Mouse (Mus musculus): ENCODE results near the gene Cacul1.

GRCm38 (mm10) chr19:60543302-60543701 is 37.5 kb downstream of the Cacul1 start:
- TF ChIP-seq CTCF (IDR thresholded peaks at IDR 0.05; ENCODE audit: borderline replicate concordance, insufficient read depth, low read depth, low read length): no peak
- TF ChIP-seq POLR2A (IDR thresholded peaks at IDR 0.05; ENCODE audit: borderline replicate concordance, insufficient read depth, low read length): no peak
